Mouse (Mus musculus): ENCODE data around the gene Trim2. TPM values are rescaled to one million over a fixed set of nuclear protein-coding genes. Genes with fewer than 3 reads are reported as not detected.

Trim2 gene
- polyA plus RNA-seq, 1 experiment, result 10.2 TPM

DNA sequence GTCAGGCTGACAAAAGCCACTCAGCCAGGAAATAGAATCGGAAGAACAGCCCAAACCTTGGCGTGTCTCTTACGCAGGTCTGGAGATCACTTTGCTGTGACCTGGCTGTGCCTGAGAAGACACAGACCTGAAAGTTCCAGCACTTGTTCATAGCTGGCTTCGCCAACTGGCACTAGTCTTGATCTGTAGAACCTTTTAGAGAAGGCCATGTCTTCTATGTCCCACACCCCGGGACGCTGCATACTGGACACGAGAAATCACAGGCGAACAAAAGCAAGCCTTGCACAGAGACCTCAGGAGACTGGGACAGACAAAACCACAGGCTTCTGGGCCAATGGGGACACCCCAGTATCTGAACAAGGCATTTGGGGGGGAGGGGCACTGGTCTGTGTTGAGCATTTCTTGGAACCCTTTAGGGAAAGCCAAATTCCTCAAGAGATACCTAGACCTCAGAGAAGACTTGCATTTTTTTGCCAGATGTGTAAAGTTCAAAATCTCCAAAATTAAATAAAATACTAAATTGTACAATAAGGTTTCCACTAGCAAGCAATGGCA is 3.2 kb downstream of the Trim2 start:
- H3K27ac ChIP-seq (ENCODE audit: control insufficient read depth, insufficient read depth, low read depth, low read length, poor library complexity), result no peak overlapping the region
- WGBS, result 78% methylated on average over 8 of the region's 8 CpGs
- no peak overlapping the region for H3K4me3 ChIP-seq (replicated peaks; ENCODE audit: control insufficient read depth, low read depth, low read length)
- TF ChIP-seq CTCF (IDR thresholded peaks at IDR 0.05; ENCODE audit: control insufficient read depth, insufficient read depth, low read length), result no peak
- TF ChIP-seq POLR2A (IDR thresholded peaks at IDR 0.05; ENCODE audit: borderline replicate concordance, control insufficient read depth, low read depth, low read length), result no peak
- no peaks in the 10 kb centered on the region for H3K4me1 ChIP-seq (ENCODE audit: control insufficient read depth, insufficient read depth, low read length)

DNA sequence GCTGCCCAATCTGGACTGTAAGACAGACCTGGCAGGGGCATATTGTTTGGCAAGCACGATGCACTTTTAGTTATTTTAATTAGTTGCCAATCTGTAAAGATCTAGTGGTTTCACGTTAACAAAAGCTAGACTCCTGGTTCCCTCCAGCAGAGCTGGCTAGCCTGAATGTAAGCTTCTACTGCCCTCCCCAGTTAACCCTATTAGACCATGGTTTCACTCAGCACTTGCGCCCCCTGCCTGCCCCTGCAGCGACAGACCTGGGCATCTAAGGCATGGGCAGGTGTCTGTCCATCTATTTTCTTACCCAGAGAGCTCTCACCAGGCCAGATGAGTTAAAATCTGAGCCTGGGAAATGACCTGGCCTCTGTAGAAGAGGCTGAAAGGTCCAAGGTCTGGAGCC is 4.4 kb downstream of the Trim2 start:
- no peaks in the 10 kb centered on the region for H3K4me1 ChIP-seq (ENCODE audit: control insufficient read depth, insufficient read depth, low read length)
- TF ChIP-seq CTCF (IDR thresholded peaks at IDR 0.05; ENCODE audit: control insufficient read depth, insufficient read depth, low read length), result peak; percentile 45; the same call in 1 of the 2 replicates
- no peak for TF ChIP-seq POLR2A (IDR thresholded peaks at IDR 0.05; ENCODE audit: borderline replicate concordance, control insufficient read depth, low read depth, low read length)
- H3K27ac ChIP-seq (ENCODE audit: control insufficient read depth, insufficient read depth, low read depth, low read length, poor library complexity), result no peak overlapping the region
- WGBS, result 16% methylated on average over 4 of the region's 4 CpGs
- no peak overlapping the region for H3K4me3 ChIP-seq (replicated peaks; ENCODE audit: control insufficient read depth, low read depth, low read length)

DNA sequence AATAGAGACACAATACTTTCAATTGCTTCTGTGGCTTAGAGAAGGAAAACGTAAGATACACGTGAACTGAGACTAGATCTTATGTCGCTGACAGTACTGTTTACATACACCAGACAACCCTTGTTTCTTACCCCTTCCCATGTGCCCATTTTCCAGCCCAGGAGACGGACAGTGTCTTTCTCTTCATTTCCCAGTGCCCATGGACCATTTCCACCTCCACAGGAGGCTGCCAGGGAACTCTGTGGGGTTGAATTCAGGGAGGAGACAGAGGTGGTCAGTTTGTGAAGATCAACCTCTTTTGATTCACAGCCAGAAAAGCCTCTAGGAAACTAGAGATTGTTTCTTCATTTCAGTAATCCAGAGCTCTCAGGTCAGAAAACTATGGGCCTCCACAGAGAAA is 5.0 kb downstream of the Trim2 start:
- TF ChIP-seq CTCF (IDR thresholded peaks at IDR 0.05; ENCODE audit: control insufficient read depth, insufficient read depth, low read length), result no peak
- no peak for TF ChIP-seq POLR2A (IDR thresholded peaks at IDR 0.05; ENCODE audit: borderline replicate concordance, control insufficient read depth, low read depth, low read length)
- no peak overlapping the region for H3K27ac ChIP-seq (ENCODE audit: control insufficient read depth, insufficient read depth, low read depth, low read length, poor library complexity)
- WGBS, result 77% methylated on average over 4 of the region's 4 CpGs
- no peak overlapping the region for H3K4me3 ChIP-seq (replicated peaks; ENCODE audit: control insufficient read depth, low read depth, low read length)
- H3K4me1 ChIP-seq (ENCODE audit: control insufficient read depth, insufficient read depth, low read length), result no peaks in the 10 kb centered on the region

DNA sequence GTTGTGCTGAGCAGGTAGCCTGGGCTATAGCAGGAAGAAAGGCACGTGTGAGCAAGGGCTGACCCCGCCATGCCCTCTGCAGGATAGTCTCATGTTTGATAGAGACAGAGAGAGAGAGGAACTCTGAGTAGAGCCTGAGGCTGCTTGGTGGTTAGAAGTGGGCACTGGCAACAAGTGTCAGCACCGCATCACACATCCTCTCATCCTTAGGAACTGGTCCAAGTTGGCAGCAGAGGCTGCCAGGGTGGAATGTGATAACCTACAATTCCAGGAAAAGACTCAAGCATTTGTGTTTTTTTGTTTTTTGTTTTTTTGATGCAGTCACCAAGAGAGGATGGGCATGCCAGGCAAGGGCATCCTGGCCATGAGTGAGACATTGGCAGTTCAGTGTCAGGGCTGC is 8.5 kb downstream of the Trim2 start:
- Histone ChIP-seq H3K27ac (ENCODE audit: control insufficient read depth, insufficient read depth, low read depth, low read length, poor library complexity) (no peak overlapping the region), H3K4me1 (ENCODE audit: control insufficient read depth, insufficient read depth, low read length) (no peaks in the 10 kb centered on the region), H3K4me3 (replicated peaks; ENCODE audit: control insufficient read depth, low read depth, low read length) (no peak overlapping the region)
- TF ChIP-seq POLR2A (IDR thresholded peaks at IDR 0.05; ENCODE audit: borderline replicate concordance, control insufficient read depth, low read depth, low read length) (no peak), CTCF (IDR thresholded peaks at IDR 0.05; ENCODE audit: control insufficient read depth, insufficient read depth, low read length) (no peak)
- 38% methylated on average over 3 of the region's 3 CpGs for WGBS

DNA sequence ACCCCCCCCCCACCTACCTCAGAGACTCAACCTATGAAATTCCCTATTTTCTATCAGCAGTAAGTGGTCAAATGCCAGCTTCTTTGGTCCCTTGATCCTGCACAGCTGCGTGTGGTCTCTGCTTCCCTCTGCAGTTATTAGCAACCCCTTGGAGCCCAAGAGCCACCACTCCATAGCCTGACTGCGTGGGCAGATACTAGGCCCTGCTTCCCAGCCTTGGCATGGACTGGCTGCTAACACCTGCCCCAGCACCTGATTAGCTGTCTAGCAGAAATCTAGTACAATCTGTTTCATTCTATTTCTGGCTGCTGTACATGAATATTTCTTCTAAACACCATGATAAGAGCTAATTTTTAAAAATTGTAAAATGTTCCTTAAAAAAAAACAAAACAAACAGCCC is 10.0 kb downstream of the Trim2 start:
- no peaks in the 10 kb centered on the region for H3K4me1 ChIP-seq (ENCODE audit: control insufficient read depth, insufficient read depth, low read length)
- H3K27ac ChIP-seq (ENCODE audit: control insufficient read depth, insufficient read depth, low read depth, low read length, poor library complexity), result no peak overlapping the region
- TF ChIP-seq POLR2A (IDR thresholded peaks at IDR 0.05; ENCODE audit: borderline replicate concordance, control insufficient read depth, low read depth, low read length), result no peak
- no peak for TF ChIP-seq CTCF (IDR thresholded peaks at IDR 0.05; ENCODE audit: control insufficient read depth, insufficient read depth, low read length)
- WGBS, result 77% methylated on average over 2 of the region's 2 CpGs
- H3K4me3 ChIP-seq (replicated peaks; ENCODE audit: control insufficient read depth, low read depth, low read length), result no peak overlapping the region

DNA sequence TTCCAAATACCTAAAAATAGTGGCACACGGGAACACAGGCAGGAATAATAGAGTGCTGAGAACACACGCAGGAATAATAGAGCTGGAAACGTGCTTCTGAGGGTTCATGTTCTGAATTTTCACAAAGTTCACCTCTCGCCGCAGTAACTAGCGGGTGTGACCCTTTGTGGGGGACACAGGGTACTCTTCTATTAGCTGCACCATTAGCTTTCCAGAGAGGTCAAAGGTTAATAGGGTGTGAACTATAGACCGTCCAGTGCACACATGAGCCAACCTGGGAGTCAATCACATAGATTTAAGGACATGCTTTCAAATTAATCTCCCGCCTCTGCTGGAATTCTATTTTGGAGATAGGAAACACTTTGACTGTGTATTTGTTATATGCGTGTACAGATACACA is 11.9 kb downstream of the Trim2 start:
- Histone ChIP-seq H3K4me1 (ENCODE audit: control insufficient read depth, insufficient read depth, low read length) (no peaks in the 10 kb centered on the region), H3K27ac (ENCODE audit: control insufficient read depth, insufficient read depth, low read depth, low read length, poor library complexity) (no peak overlapping the region), H3K4me3 (replicated peaks; ENCODE audit: control insufficient read depth, low read depth, low read length) (no peak overlapping the region)
- 83% methylated on average over 9 of the region's 9 CpGs for WGBS
- TF ChIP-seq POLR2A (IDR thresholded peaks at IDR 0.05; ENCODE audit: borderline replicate concordance, control insufficient read depth, low read depth, low read length) (no peak), CTCF (IDR thresholded peaks at IDR 0.05; ENCODE audit: control insufficient read depth, insufficient read depth, low read length) (no peak)

DNA sequence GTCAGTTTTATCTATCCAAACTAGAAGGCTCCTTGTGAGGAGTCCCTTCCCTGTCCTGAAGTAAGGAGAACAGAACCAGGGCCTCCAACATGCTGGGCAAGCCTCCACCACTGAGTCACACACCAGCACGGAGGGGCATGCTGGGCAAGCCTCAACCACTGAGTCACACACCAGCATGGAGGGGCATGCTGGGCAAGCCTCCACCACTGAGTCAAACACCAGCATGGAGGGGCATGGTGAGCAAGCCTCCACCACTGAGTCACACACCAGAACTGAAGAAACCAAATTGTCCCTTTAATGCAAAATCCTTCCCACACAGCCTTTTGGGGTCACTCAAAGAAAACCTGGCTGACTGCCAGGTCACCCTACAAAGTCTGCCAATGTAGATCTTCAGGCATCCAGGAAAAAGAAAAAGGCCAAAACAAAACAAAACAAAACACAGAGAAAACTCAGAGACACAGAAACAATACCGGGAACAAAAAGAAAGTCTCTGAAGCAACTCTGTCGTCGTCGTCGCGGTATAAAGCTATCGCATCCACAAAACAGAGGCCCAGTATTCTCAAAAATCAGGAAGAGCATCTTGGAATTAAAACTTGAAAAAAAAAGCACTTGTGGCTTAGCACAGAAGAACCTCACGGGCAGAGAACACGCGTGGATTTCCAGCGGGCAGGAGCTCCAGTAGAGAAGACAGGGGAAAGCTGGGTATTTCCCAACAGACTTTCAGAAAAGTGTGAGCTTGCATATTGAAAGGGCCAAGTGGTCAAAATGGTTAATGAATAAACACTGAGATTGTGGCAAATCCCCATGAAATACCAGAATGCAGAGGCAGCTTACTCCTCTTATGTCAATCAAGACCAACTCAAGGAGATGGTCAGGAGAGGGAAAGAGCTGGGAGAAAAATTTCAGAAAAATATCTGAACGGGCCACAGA is 12.7 kb downstream of the Trim2 start:
- TF ChIP-seq POLR2A (IDR thresholded peaks at IDR 0.05; ENCODE audit: borderline replicate concordance, control insufficient read depth, low read depth, low read length) (no peak), CTCF (IDR thresholded peaks at IDR 0.05; ENCODE audit: control insufficient read depth, insufficient read depth, low read length) (no peak)
- 88% methylated on average over 13 of the region's 13 CpGs for WGBS

DNA sequence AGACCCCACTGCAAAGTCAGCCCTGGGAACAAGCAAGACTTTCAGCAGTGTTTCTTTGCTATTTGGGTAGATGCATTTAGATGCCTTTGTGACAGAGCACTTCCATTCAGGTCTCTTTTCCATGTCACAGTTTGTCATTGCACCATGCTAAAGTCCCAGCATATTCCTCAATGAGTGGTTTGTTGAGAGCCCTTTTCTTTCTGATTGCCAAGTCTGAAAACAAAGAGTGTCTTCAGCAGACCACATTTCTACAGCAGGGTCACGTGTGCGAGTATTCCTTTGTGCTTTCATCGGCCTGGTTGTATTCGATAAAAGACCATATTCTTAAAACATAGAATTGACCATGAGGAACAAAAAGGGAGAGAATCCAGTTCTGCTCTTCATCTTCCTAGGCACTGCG is 14.4 kb downstream of the Trim2 start:
- WGBS, result 85% methylated on average over 5 of the region's 5 CpGs
- Histone ChIP-seq H3K4me1 (ENCODE audit: control insufficient read depth, insufficient read depth, low read length) (no peaks in the 10 kb centered on the region), H3K27ac (ENCODE audit: control insufficient read depth, insufficient read depth, low read depth, low read length, poor library complexity) (no peak overlapping the region), H3K4me3 (replicated peaks; ENCODE audit: control insufficient read depth, low read depth, low read length) (no peak overlapping the region)
- TF ChIP-seq CTCF (IDR thresholded peaks at IDR 0.05; ENCODE audit: control insufficient read depth, insufficient read depth, low read length) (no peak), POLR2A (IDR thresholded peaks at IDR 0.05; ENCODE audit: borderline replicate concordance, control insufficient read depth, low read depth, low read length) (no peak)

More for the DNA sequence above, 12.7 kb downstream of the Trim2 start:
- H3K4me1 ChIP-seq (ENCODE audit: control insufficient read depth, insufficient read depth, low read length), result no peaks in the 10 kb centered on the region
- H3K4me3 ChIP-seq (replicated peaks; ENCODE audit: control insufficient read depth, low read depth, low read length), result no peak overlapping the region
- no peak overlapping the region for H3K27ac ChIP-seq (ENCODE audit: control insufficient read depth, insufficient read depth, low read depth, low read length, poor library complexity)

Measured in bone marrow, adult 2 months (tissue).